Mouse (Mus musculus) testis, adult 2 months (tissue): ENCODE measurements around the gene Bsx.

ENCODE experiments used
- CTCF ChIP-seq: fragments of 200-500 bp; IDR thresholded peaks from 2 replicates; pipeline ENCODE4 v1.5.1; 2012; ENCODE audit warnings: low read depth, mild to moderate bottlenecking, inconsistent platforms, low read length, moderate library complexity; ENCODE audit not compliant: control insufficient read depth, insufficient read depth, insufficient replicate concordance
- POLR2A ChIP-seq: fragments of 200-500 bp; IDR thresholded peaks from 2 replicates; pipeline ENCODE4 v1.6.1; 2012; ENCODE audit warnings: low read depth, mild to moderate bottlenecking, inconsistent platforms, low read length, moderate library complexity; ENCODE audit not compliant: control insufficient read depth

- TF ChIP-seq CTCF = no peak
- no peak for TF ChIP-seq POLR2A
Observed at GRCm38 (mm10) chr9:40892456-40892855, 18.5 kb downstream of the Bsx start.
